Mouse (Mus musculus): Measurements from ENCODE around the gene Mgat3. TPM values are rescaled to one million over a fixed set of nuclear protein-coding genes. Genes with fewer than 3 reads are reported as not detected.

The Mgat3 gene
- polyA plus RNA-seq, 1 experiment: 65.1 TPM

- TF ChIP-seq CTCF (IDR thresholded peaks at IDR 0.05; ENCODE audit: insufficient read depth, low read depth, low read length) (no peak), POLR2A (IDR thresholded peaks at IDR 0.05; ENCODE audit: insufficient read depth, low read depth, low read length) (no peak)
- Histone ChIP-seq H3K4me1 (ENCODE audit: control insufficient read depth, insufficient read depth, low read length) (peaks cover 10% of the 10 kb centered on the region; the same call in 1 of the 2 replicates), H3K27ac (ENCODE audit: insufficient read depth, low read depth, low read length) (no peak overlapping the region), H3K4me3 (ENCODE audit: insufficient read depth, low read depth, low read length) (no peak overlapping the region)
- WGBS: 44% methylated on average over 14 of the region's 14 CpGs
Measured at GRCm38 (mm10) chr15:80219211-80219610, 45.7 kb downstream of the Mgat3 start.

- no peak for TF ChIP-seq CTCF (IDR thresholded peaks at IDR 0.05; ENCODE audit: insufficient read depth, low read depth, low read length)
- no peak for TF ChIP-seq POLR2A (IDR thresholded peaks at IDR 0.05; ENCODE audit: insufficient read depth, low read depth, low read length)
- peaks cover 10% of the 10 kb centered on the region; the same call in 1 of the 2 replicates for H3K4me1 ChIP-seq (ENCODE audit: control insufficient read depth, insufficient read depth, low read length)
- WGBS: 59% methylated on average over 4 of the region's 4 CpGs
- H3K27ac ChIP-seq (ENCODE audit: insufficient read depth, low read depth, low read length): no peak overlapping the region
- H3K4me3 ChIP-seq (ENCODE audit: insufficient read depth, low read depth, low read length): no peak overlapping the region
Measured at GRCm38 (mm10) chr15:80219705-80220657, 46.5 kb downstream of the Mgat3 start.

GRCm38 (mm10) chr15:80221031-80221430, 47.5 kb downstream of the Mgat3 start:
- no peak overlapping the region for H3K4me3 ChIP-seq (ENCODE audit: insufficient read depth, low read depth, low read length)
- WGBS: 65% methylated on average over 8 of the region's 8 CpGs
- no peak for TF ChIP-seq CTCF (IDR thresholded peaks at IDR 0.05; ENCODE audit: insufficient read depth, low read depth, low read length)
- no peak for TF ChIP-seq POLR2A (IDR thresholded peaks at IDR 0.05; ENCODE audit: insufficient read depth, low read depth, low read length)
- peaks cover 6% of the 10 kb centered on the region; the same call in 1 of the 2 replicates for H3K4me1 ChIP-seq (ENCODE audit: control insufficient read depth, insufficient read depth, low read length)
- H3K27ac ChIP-seq (ENCODE audit: insufficient read depth, low read depth, low read length): no peak overlapping the region

- 86% methylated on average over 7 of the region's 7 CpGs for WGBS
Measured at GRCm38 (mm10) chr15:80223751-80224150, 50.2 kb downstream of the Mgat3 start.

GRCm38 (mm10) chr15:80225208-80225607, 51.7 kb downstream of the Mgat3 start:
- 14% methylated on average over 9 of the region's 9 CpGs for WGBS
- H3K4me1 ChIP-seq (ENCODE audit: control insufficient read depth, insufficient read depth, low read length): peaks cover 9% of the 10 kb centered on the region; the same call in 1 of the 2 replicates

More at GRCm38 (mm10) chr15:80223751-80224150, 50.2 kb downstream of the Mgat3 start:
- TF ChIP-seq CTCF (IDR thresholded peaks at IDR 0.05; ENCODE audit: insufficient read depth, low read depth, low read length): no peak
- TF ChIP-seq POLR2A (IDR thresholded peaks at IDR 0.05; ENCODE audit: insufficient read depth, low read depth, low read length): no peak
- Histone ChIP-seq H3K27ac (ENCODE audit: insufficient read depth, low read depth, low read length) (no peak overlapping the region), H3K4me1 (ENCODE audit: control insufficient read depth, insufficient read depth, low read length) (peaks cover 16% of the 10 kb centered on the region; the same call in 1 of the 2 replicates), H3K4me3 (ENCODE audit: insufficient read depth, low read depth, low read length) (no peak overlapping the region)

GRCm38 (mm10) chr15:80225796-80226195, 52.3 kb downstream of the Mgat3 start:
- 47% methylated on average over 2 of the region's 2 CpGs for WGBS

More at GRCm38 (mm10) chr15:80225208-80225607, 51.7 kb downstream of the Mgat3 start:
- TF ChIP-seq CTCF (IDR thresholded peaks at IDR 0.05; ENCODE audit: insufficient read depth, low read depth, low read length) (peak; percentile 86; the same call in 1 of the 2 replicates), POLR2A (IDR thresholded peaks at IDR 0.05; ENCODE audit: insufficient read depth, low read depth, low read length) (no peak)
- Histone ChIP-seq H3K4me3 (ENCODE audit: insufficient read depth, low read depth, low read length) (no peak overlapping the region), H3K27ac (ENCODE audit: insufficient read depth, low read depth, low read length) (no peak overlapping the region)

GRCm38 (mm10) chr15:80228071-80228800, 54.7 kb downstream of the Mgat3 start:
- Histone ChIP-seq H3K27ac (ENCODE audit: insufficient read depth, low read depth, low read length) (no peak overlapping the region), H3K4me1 (ENCODE audit: control insufficient read depth, insufficient read depth, low read length) (peaks cover 9% of the 10 kb centered on the region; the same call in 1 of the 2 replicates), H3K4me3 (ENCODE audit: insufficient read depth, low read depth, low read length) (no peak overlapping the region)
- 61% methylated on average over 17 of the region's 17 CpGs for WGBS
- TF ChIP-seq CTCF (IDR thresholded peaks at IDR 0.05; ENCODE audit: insufficient read depth, low read depth, low read length): no peak
- TF ChIP-seq POLR2A (IDR thresholded peaks at IDR 0.05; ENCODE audit: insufficient read depth, low read depth, low read length): no peak

More at GRCm38 (mm10) chr15:80225796-80226195, 52.3 kb downstream of the Mgat3 start:
- Histone ChIP-seq H3K4me1 (ENCODE audit: control insufficient read depth, insufficient read depth, low read length) (peaks cover 9% of the 10 kb centered on the region; the same call in 1 of the 2 replicates), H3K4me3 (ENCODE audit: insufficient read depth, low read depth, low read length) (no peak overlapping the region), H3K27ac (ENCODE audit: insufficient read depth, low read depth, low read length) (no peak overlapping the region)
- TF ChIP-seq CTCF (IDR thresholded peaks at IDR 0.05; ENCODE audit: insufficient read depth, low read depth, low read length) (no peak), POLR2A (IDR thresholded peaks at IDR 0.05; ENCODE audit: insufficient read depth, low read depth, low read length) (no peak)

GRCm38 (mm10) chr15:80232331-80232730, 58.8 kb downstream of the Mgat3 start:
- 58% methylated on average over 2 of the region's 2 CpGs for WGBS
- no peak for TF ChIP-seq POLR2A (IDR thresholded peaks at IDR 0.05; ENCODE audit: insufficient read depth, low read depth, low read length)
- no peak for TF ChIP-seq CTCF (IDR thresholded peaks at IDR 0.05; ENCODE audit: insufficient read depth, low read depth, low read length)
- Histone ChIP-seq H3K27ac (ENCODE audit: insufficient read depth, low read depth, low read length) (no peak overlapping the region), H3K4me3 (ENCODE audit: insufficient read depth, low read depth, low read length) (no peak overlapping the region), H3K4me1 (ENCODE audit: control insufficient read depth, insufficient read depth, low read length) (peaks cover 19% of the 10 kb centered on the region)

All from olfactory bulb, adult 2 months (tissue).